Mouse (Mus musculus): ENCODE results near the gene Itpk1.

DNA sequence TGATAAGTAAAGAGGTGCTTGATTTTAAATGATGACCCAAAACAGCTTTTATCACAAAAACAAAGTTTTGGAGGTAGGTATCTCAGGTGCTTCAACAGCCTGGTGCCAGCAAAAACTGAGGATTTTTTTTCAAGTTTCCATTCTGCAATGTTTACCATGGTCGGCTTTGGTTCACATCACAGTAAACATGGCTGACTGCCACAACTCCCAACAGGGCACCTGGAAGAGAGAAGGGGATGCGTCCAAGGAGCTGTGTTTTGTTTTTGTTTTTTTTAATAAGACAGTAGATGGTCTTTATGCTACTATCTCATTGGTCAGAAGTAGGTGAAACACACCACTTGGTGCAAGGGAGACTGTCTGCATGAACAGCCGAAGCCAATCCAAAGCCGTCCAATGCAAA, 54.1 kb downstream of the Itpk1 start:
- TF ChIP-seq CTCF (IDR thresholded peaks at IDR 0.05; ENCODE audit: borderline replicate concordance, control insufficient read depth, extremely low read depth, insufficient read depth, low read length, poor library complexity) = no peak
- no peak for TF ChIP-seq POLR2A (IDR thresholded peaks at IDR 0.05; ENCODE audit: control insufficient read depth, extremely low read depth, insufficient read depth, low read length, poor library complexity)
